Mouse (Mus musculus): ENCODE results near the gene Slc3a2. TPM values are rescaled to one million over a fixed set of nuclear protein-coding genes. Genes with fewer than 3 reads are reported as not detected.

The Slc3a2 gene
- polyA plus RNA-seq, 1 experiment = 165 TPM

DNA sequence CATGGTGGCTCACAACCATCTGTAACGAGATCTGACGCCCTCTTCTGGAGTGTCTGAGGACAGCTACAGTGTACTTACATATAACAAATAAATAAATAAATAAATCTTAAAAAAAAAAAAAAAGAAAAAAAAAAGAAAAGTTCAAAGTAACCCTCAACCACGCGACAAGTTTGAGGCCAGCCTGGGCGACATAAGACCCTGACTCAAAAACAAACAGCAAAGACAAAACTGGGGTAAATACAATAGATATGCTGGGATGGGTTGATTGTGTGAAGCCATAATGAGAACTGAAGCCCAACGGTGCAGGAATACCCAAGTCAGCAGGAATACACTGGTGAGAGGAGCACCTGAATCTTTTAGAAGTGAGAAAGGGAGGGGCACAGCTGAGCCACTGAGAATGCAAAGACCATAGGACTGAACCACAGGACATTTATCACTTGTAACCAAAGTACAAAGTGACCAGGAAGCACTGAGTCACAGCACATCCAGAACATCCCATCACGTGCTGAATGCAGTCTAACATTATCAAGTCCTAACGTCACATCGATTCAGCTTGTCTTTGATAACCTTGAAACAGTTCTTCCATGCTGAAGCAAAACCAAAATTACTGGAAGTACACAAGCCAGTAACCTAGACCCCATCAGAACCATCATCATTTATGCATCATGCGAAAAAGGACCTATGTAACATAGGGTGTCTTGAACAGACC is 6.2 kb downstream of the Slc3a2 start:
- Histone ChIP-seq H3K4me3 (ENCODE audit: control insufficient read depth, insufficient read depth, low read length) (no peak overlapping the region), H3K36me3 (ENCODE audit: control insufficient read depth, insufficient read depth, low read length) (no peaks in the 10 kb centered on the region), H3K27me3 (ENCODE audit: control insufficient read depth, insufficient read depth, low read length) (no peaks in the 10 kb centered on the region), H3K27ac (ENCODE audit: control insufficient read depth, insufficient read depth, low read length) (no peak overlapping the region), H3K4me1 (replicated peaks; ENCODE audit: control insufficient read depth, insufficient read depth, low read length) (peaks cover 8% of the 10 kb centered on the region)
- no peak for DNase-seq
- TF ChIP-seq CTCF (IDR thresholded peaks at IDR 0.05; ENCODE audit: borderline replicate concordance, control insufficient read depth, extremely low read depth, insufficient read depth, low read length, poor library complexity) (no peak), POLR2A (IDR thresholded peaks at IDR 0.05; ENCODE audit: control insufficient read depth, extremely low read depth, insufficient read depth, low read length, poor library complexity) (no peak)
- WGBS = 88% methylated on average over 9 of the region's 10 CpGs

DNA sequence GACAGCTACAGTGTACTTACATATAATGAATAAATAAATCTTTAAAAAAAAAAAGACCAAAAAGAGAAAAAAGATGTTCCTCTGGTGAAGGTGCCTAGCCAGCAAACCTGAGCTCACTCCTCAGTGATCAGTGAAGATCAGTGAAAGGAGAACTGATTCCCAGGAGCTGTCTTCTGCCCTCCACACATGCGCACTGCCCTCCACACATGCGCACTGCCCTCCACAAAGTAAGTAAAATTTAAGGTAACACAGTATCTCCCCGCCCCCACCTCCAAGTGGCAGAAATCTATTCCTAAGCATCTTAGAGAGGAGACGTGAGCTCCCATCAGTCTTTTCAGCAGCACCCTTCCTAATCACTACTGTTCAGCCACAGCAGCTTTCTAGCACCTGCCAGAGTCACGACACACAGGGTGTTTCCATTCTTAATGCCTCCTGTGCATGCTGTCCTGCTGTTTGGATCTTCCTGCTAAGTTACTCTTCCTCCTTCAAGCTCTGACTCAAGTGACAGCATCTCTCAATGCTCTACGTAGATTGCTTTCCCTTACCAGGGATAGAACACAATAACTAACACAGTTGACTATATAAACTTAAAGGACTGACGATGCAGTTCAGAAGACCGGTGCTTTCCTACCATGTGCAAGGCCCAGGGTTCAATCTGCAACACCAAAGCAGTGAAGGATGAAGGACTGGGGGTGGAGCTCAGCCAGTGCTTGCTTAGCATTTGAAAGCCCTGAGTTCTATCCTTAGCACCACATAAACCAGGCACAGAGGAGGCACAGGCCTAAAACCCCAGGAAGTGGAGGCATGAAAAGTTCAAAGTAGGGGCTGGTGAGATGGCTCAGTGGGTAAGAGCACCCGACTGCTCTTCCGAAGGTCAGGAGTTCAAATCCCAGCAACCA is 7.1 kb downstream of the Slc3a2 start:
- DNase-seq = no peak
- peaks cover 11% of the 10 kb centered on the region for H3K4me1 ChIP-seq (replicated peaks; ENCODE audit: control insufficient read depth, insufficient read depth, low read length)
- no peaks in the 10 kb centered on the region for H3K27me3 ChIP-seq (ENCODE audit: control insufficient read depth, insufficient read depth, low read length)
- no peaks in the 10 kb centered on the region for H3K36me3 ChIP-seq (ENCODE audit: control insufficient read depth, insufficient read depth, low read length)
- WGBS = 94% methylated on average over 10 of the region's 10 CpGs
- no peak for TF ChIP-seq CTCF (IDR thresholded peaks at IDR 0.05; ENCODE audit: borderline replicate concordance, control insufficient read depth, extremely low read depth, insufficient read depth, low read length, poor library complexity)
- no peak for TF ChIP-seq POLR2A (IDR thresholded peaks at IDR 0.05; ENCODE audit: control insufficient read depth, extremely low read depth, insufficient read depth, low read length, poor library complexity)
- H3K27ac ChIP-seq (ENCODE audit: control insufficient read depth, insufficient read depth, low read length) = no peak overlapping the region
- no peak overlapping the region for H3K4me3 ChIP-seq (ENCODE audit: control insufficient read depth, insufficient read depth, low read length)

DNA sequence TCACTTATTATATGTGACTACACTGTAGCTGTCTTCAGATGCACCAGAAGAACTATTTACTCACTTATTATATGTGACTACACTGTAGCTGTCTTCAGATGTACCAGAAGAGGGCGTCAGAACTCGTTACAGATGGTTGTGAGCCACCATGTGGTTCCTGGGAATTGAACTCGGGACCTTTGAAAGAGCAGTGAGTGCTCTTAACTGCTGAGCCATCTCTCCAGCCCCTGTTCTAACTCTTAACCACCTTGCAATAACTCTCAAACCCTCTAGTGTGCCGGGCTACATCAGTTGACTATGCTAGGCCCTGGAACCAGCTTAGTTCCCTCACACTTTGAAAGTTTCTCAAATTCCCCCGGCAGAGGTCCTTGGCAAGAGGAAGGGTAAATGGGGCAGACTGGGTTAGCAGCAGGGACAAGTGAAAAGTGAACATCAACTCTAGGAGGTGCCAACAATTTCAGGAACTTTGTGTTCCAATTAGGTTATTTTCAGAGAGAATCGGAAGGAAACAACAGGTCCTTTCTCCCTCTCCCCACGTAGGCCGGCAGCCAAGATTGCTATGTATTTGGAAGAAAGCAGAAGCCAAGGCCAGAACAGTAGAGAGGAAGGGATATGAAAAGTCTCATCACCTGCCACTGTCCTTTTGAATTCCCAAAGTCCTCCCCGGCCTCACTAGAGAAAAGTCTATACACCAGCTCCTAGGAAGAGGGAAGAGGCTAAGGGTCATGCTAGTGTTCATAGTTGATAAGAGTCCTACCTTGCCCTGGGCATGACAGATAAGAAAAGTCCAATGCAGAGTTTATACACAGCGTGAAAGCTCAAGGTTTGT is 8.3 kb downstream of the Slc3a2 start:
- peaks cover 13% of the 10 kb centered on the region for H3K4me1 ChIP-seq (replicated peaks; ENCODE audit: control insufficient read depth, insufficient read depth, low read length)
- H3K36me3 ChIP-seq (ENCODE audit: control insufficient read depth, insufficient read depth, low read length) = peaks cover 7% of the 10 kb centered on the region; the same call in 1 of the 2 replicates
- H3K27me3 ChIP-seq (ENCODE audit: control insufficient read depth, insufficient read depth, low read length) = no peaks in the 10 kb centered on the region
- no peak overlapping the region for H3K4me3 ChIP-seq (ENCODE audit: control insufficient read depth, insufficient read depth, low read length)
- no peak for TF ChIP-seq CTCF (IDR thresholded peaks at IDR 0.05; ENCODE audit: borderline replicate concordance, control insufficient read depth, extremely low read depth, insufficient read depth, low read length, poor library complexity)
- TF ChIP-seq POLR2A (IDR thresholded peaks at IDR 0.05; ENCODE audit: control insufficient read depth, extremely low read depth, insufficient read depth, low read length, poor library complexity) = no peak
- 90% methylated on average over 10 of the region's 10 CpGs for WGBS
- no peak for DNase-seq
- H3K27ac ChIP-seq (ENCODE audit: control insufficient read depth, insufficient read depth, low read length) = no peak overlapping the region

DNA sequence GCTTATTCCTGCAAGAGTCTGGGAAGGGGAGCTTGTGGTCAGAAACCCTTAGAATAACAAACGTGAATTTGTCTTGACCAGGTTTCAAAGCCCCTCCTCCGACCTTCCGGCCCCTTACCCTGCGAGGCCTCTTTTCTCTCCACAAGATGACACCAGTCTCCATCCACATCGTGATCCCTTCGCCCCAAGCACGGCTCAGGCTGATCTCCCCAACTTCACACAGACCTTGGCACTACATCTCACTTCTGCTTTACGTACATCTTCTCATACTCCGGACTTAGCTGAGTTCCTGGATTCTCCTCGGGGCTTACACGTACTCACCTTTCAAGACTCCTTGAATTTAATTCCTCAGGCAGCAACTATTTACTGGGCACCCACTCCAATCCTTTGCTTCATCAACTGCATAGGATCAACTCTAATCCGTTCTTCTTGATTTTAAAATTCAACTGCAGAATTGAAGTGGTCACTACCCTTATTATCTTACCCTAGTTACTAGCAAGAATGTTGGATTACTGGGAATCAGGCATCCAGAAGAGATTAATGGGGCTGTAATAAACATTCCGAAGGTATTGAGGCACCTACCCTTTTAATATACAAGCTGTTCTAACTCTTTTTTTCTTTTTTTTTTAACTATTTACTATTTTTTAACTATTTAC is 9.0 kb downstream of the Slc3a2 start:
- WGBS = 15% methylated on average over 13 of the region's 13 CpGs
- no peak for DNase-seq
- TF ChIP-seq CTCF (IDR thresholded peaks at IDR 0.05; ENCODE audit: borderline replicate concordance, control insufficient read depth, extremely low read depth, insufficient read depth, low read length, poor library complexity) (no peak), POLR2A (IDR thresholded peaks at IDR 0.05; ENCODE audit: control insufficient read depth, extremely low read depth, insufficient read depth, low read length, poor library complexity) (no peak)
- Histone ChIP-seq H3K4me3 (ENCODE audit: control insufficient read depth, insufficient read depth, low read length) (peak overlapping the region; percentile 75), H3K4me1 (replicated peaks; ENCODE audit: control insufficient read depth, insufficient read depth, low read length) (peaks cover 13% of the 10 kb centered on the region), H3K27me3 (ENCODE audit: control insufficient read depth, insufficient read depth, low read length) (no peaks in the 10 kb centered on the region), H3K27ac (ENCODE audit: control insufficient read depth, insufficient read depth, low read length) (no peak overlapping the region), H3K36me3 (ENCODE audit: control insufficient read depth, insufficient read depth, low read length) (peaks cover 14% of the 10 kb centered on the region)

DNA sequence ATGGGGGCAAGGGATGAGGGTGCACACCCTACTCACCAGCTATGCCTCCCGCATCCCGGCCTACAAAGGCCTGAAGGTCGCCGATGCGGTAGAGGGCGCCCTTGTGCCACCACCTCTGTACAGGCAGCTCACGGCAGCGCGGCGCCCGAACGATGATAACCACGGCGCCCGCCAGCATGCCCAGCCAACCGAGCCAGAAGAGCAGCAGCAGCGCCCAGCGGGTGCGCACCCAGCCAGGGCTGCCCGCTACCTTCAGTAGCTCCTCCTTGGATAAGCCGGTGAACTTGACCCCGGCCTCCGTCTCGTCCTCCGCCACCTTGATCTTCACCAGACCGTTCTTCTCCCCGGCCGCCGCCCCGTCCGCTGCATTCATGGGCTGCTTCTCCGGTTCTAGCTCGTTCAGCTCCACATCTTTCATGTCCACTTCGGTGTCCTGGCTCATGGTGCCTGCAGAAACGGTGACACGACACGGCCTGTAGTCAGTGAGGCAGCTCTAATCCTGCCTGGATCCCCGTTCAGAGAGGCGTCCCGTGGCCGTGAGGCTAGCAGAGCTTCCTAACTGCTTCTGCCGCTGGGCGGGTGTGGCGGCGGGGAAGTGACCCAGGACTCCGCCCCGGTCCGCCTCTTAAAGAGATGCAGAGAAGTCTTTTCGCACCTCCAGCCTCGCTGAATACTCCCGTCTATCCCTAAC is 9.7 kb downstream of the Slc3a2 start:
- peaks cover 21% of the 10 kb centered on the region for H3K36me3 ChIP-seq (ENCODE audit: control insufficient read depth, insufficient read depth, low read length)
- peak overlapping the region; percentile 75 for H3K4me3 ChIP-seq (ENCODE audit: control insufficient read depth, insufficient read depth, low read length)
- H3K4me1 ChIP-seq (replicated peaks; ENCODE audit: control insufficient read depth, insufficient read depth, low read length) = peaks cover 13% of the 10 kb centered on the region
- H3K27ac ChIP-seq (ENCODE audit: control insufficient read depth, insufficient read depth, low read length) = peak overlapping the region; percentile 79
- TF ChIP-seq CTCF (IDR thresholded peaks at IDR 0.05; ENCODE audit: borderline replicate concordance, control insufficient read depth, extremely low read depth, insufficient read depth, low read length, poor library complexity) = peak; percentile 87
- TF ChIP-seq POLR2A (IDR thresholded peaks at IDR 0.05; ENCODE audit: control insufficient read depth, extremely low read depth, insufficient read depth, low read length, poor library complexity) = peak; percentile 74
- WGBS = under 1% methylated on average over 51 of the region's 51 CpGs
- H3K27me3 ChIP-seq (ENCODE audit: control insufficient read depth, insufficient read depth, low read length) = no peaks in the 10 kb centered on the region
- peak; percentile 97 for DNase-seq
